Mouse (Mus musculus) small intestine, adult 2 months (tissue): ENCODE results near the gene Pfpl. TPM values are rescaled to one million over a fixed set of nuclear protein-coding genes. Genes with fewer than 3 reads are reported as not detected.
A peak's percentile ranks its signal among the peaks of the same experiment; 100 is the strongest.

ENCODE experiments used
- H3K27ac ChIP-seq: fragments of 200-500 bp; 2 replicates; pipeline ENCODE4 v1.5.1; 2012; ENCODE audit warnings: low read depth, low read length, control low read depth, inconsistent platforms; ENCODE audit not compliant: insufficient read depth
- H3K27me3 ChIP-seq: fragments of 200-500 bp; 2 replicates; pipeline ENCODE4 v1.6.1; 2012; ENCODE audit warnings: mild to moderate bottlenecking, moderate library complexity, low read length, inconsistent platforms; ENCODE audit not compliant: control insufficient read depth, insufficient read depth
- H3K36me3 ChIP-seq: fragments of 200-500 bp; 2 replicates; pipeline ENCODE4 v1.6.1; 2012; ENCODE audit warnings: mild to moderate bottlenecking, low read length, control low read depth, inconsistent platforms; ENCODE audit not compliant: control insufficient read depth, insufficient read depth
- H3K4me1 ChIP-seq: fragments of 200-500 bp; 2 replicates; pipeline ENCODE4 v1.6.1; 2012; ENCODE audit warnings: low read length, inconsistent platforms, mixed read lengths; ENCODE audit not compliant: control insufficient read depth, insufficient read depth, insufficient read length
- H3K4me3 ChIP-seq: fragments of 200-500 bp; 2 replicates; pipeline ENCODE4 v1.5.1; 2012; ENCODE audit warnings: low read depth, mild to moderate bottlenecking, control low read depth, inconsistent platforms, low read length, moderate library complexity
- CTCF ChIP-seq: fragments of 200-500 bp; IDR thresholded peaks from 2 replicates; pipeline ENCODE4 v1.5.1; 2012; ENCODE audit warnings: low read depth, mild to moderate bottlenecking, control low read depth, inconsistent platforms, low read length, moderate library complexity, mixed read lengths; ENCODE audit not compliant: insufficient replicate concordance, insufficient read length; ENCODE audit errors: extremely low read depth
- POLR2A ChIP-seq: fragments of 200-500 bp; IDR thresholded peaks from 2 replicates; pipeline ENCODE4 v1.6.1; 2012; ENCODE audit warnings: low read depth, mild to moderate bottlenecking, control low read depth, inconsistent platforms, low read length, moderate library complexity
- WGBS: fragments of 180-500 bp; shearing (Covaris S2); methylation state at CpG from one replicate; pipeline ENCODE4 v1.1.7; 2018; 5-methylcytosine and 5-hydroxymethylcytosine counted together
- polyA plus RNA-seq: library from polyadenylated mRNA; depleted of rRNA; stranded (reverse); fragments of >200 nt; gene quantifications from 2 replicates; pipeline ENCODE4 v1.2.3, GENCODE M21; 2012

Pfpl gene
- polyA plus RNA-seq, 1 experiment: not detected

GRCm38 (mm10) chr19:12464674-12465073 lies 37.0 kb downstream of the Pfpl start:
- H3K4me1 ChIP-seq: no peaks in the 10 kb centered on the region
- no peak overlapping the region for H3K4me3 ChIP-seq
- no peaks in the 10 kb centered on the region for H3K27me3 ChIP-seq
- WGBS: 34% methylated on average over 4 of the region's 4 CpGs
- peaks cover 8% of the 10 kb centered on the region for H3K36me3 ChIP-seq
- H3K27ac ChIP-seq: no peak overlapping the region
- TF ChIP-seq CTCF: no peak
- no peak for TF ChIP-seq POLR2A

DNA sequence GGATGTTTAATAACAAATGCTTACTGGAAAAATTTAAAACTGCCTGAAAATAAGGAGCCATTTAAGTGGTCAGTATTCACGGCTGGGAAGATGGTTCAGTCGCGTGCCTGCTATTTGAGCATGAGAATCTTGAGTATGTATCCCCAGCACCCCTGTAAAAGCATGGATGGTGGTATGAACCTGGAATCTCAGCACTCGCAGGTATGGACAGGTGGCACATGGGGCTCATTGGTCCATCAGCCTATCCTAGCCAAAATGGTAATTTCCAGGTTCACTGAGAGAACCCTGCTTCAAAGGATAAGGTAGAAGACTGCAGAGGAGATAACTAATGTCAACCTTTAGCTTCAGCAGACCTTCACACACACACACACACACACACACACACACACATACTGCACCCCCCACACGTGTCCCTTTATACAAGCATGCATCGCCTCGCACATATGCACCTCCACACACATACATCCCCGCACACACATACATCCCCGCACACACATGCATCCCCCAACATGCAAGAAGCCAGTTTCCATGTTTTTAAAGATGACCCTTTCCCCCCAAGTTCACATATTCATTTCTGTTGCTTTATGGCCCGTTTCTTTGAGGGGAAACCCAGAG lies 37.9 kb downstream of the Pfpl start:
- no peaks in the 10 kb centered on the region for H3K4me1 ChIP-seq
- H3K36me3 ChIP-seq: peaks cover 9% of the 10 kb centered on the region
- H3K27ac ChIP-seq: no peak overlapping the region
- no peaks in the 10 kb centered on the region for H3K27me3 ChIP-seq
- 89% methylated on average over 10 of the region's 10 CpGs for WGBS
- H3K4me3 ChIP-seq: no peak overlapping the region
- no peak for TF ChIP-seq POLR2A
- TF ChIP-seq CTCF: no peak

DNA sequence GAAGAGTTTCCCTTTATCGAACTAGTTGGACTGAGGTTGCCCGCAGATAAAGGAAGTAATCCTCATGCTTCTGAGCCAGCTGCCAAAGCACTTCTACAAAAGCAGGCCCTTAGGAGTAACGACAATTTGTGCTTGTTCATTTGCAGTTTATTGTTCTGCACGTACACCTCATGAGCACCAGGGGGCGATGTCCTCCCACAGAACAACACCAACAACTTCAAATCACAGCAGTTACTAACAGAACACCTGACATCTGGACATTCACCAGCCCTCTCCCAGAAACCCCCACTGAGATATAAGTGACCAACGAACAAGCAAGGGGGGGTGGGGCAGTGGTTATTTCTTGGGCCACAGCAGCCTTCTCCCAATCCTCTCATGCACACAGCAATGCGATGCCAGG lies 38.5 kb downstream of the Pfpl start:
- no peaks in the 10 kb centered on the region for H3K4me1 ChIP-seq
- no peak overlapping the region for H3K4me3 ChIP-seq
- no peaks in the 10 kb centered on the region for H3K27me3 ChIP-seq
- H3K36me3 ChIP-seq: peaks cover 9% of the 10 kb centered on the region
- H3K27ac ChIP-seq: no peak overlapping the region
- WGBS: 14% methylated on average over 7 of the region's 7 CpGs
- no peak for TF ChIP-seq POLR2A
- peak; percentile 66; the same call in 1 of the 2 replicates for TF ChIP-seq CTCF

- TF ChIP-seq POLR2A: no peak
- peak; percentile 38; the same call in 1 of the 2 replicates for TF ChIP-seq CTCF
- Histone ChIP-seq H3K4me1 (peaks cover 4% of the 10 kb centered on the region; the same call in 1 of the 2 replicates), H3K4me3 (no peak overlapping the region), H3K27me3 (no peaks in the 10 kb centered on the region), H3K36me3 (peaks cover 9% of the 10 kb centered on the region), H3K27ac (no peak overlapping the region)
- 75% methylated on average over 5 of the region's 5 CpGs for WGBS
These were observed 39.7 kb downstream of the Pfpl start for GRCm38 (mm10) chr19:12467436-12467835.

- Histone ChIP-seq H3K36me3 (peaks cover 9% of the 10 kb centered on the region), H3K27me3 (no peaks in the 10 kb centered on the region), H3K4me1 (peaks cover 25% of the 10 kb centered on the region), H3K4me3 (no peak overlapping the region), H3K27ac (peak overlapping the region; percentile 81)
- WGBS: 9% methylated on average over 3 of the region's 3 CpGs
- no peak for TF ChIP-seq CTCF
These were observed 44.2 kb downstream of the Pfpl start for GRCm38 (mm10) chr19:12471866-12472265.

GRCm38 (mm10) chr19:12472381-12472976 lies 44.8 kb downstream of the Pfpl start:
- Histone ChIP-seq H3K36me3 (peaks cover 9% of the 10 kb centered on the region), H3K27ac (peak overlapping the region; percentile 81), H3K27me3 (no peaks in the 10 kb centered on the region), H3K4me3 (no peak overlapping the region), H3K4me1 (peaks cover 26% of the 10 kb centered on the region)
- TF ChIP-seq CTCF (no peak), POLR2A (no peak)
- WGBS: 20% methylated on average over 5 of the region's 5 CpGs

GRCm38 (mm10) chr19:12473201-12473641 lies 45.5 kb downstream of the Pfpl start:
- Histone ChIP-seq H3K27ac (peak overlapping the region; percentile 81), H3K4me1 (peaks cover 31% of the 10 kb centered on the region), H3K27me3 (no peaks in the 10 kb centered on the region), H3K4me3 (no peak overlapping the region), H3K36me3 (peaks cover 13% of the 10 kb centered on the region)
- 57% methylated on average over 4 of the region's 4 CpGs for WGBS
- no peak for TF ChIP-seq POLR2A
- no peak for TF ChIP-seq CTCF
